Mouse (Mus musculus) megakaryocyte-erythroid progenitor cell, adult 5 weeks (primary cell): ENCODE measurements around the gene Gm8374. TPM values are rescaled to one million over a fixed set of nuclear protein-coding genes. Genes with fewer than 3 reads are reported as not detected.

Experiments used
- polyA plus RNA-seq: library from polyadenylated mRNA; stranded (reverse); fragments of >175 nt; gene quantifications from 2 replicates; pipeline ENCODE4 v1.2.3, GENCODE M21; 2012

Gm8374 gene
- polyA plus RNA-seq = not detected in 2 replicates

GRCm38 (mm10) chr14:7365034-7365433 is at the start of gene Gm8374:
Gene Gm8374 (minus strand): TSS chr14:7365134.

GRCm38 (mm10) chr14:7332295-7332694 is 32.6 kb downstream of the Gm8374 start, which contains the start of gene Gm5797:
Gene Gm5797 (minus strand): TSS chr14:7332395.

GRCm38 (mm10) chr14:7314661-7315060 is 50.3 kb downstream of the Gm8374 start, which contains the start of gene Gm3739:
Gene Gm3739 (minus strand): TSS chr14:7315049.

Other genes with a start within 250 kb of the Gm8374 start
- gene Gm6676, start 239.7 kb downstream of the Gm8374 start, polyA plus RNA-seq = not detected in 2 replicates
- gene Gm3512, start 190.6 kb downstream of the Gm8374 start, polyA plus RNA-seq = 0.14 TPM in 1 of 2 replicates, not detected in the other
- not detected in 2 replicates for gene Gm16434, start 170.6 kb downstream of the Gm8374 start, polyA plus RNA-seq
- not detected in 2 replicates for gene Gm3727, start 100.4 kb downstream of the Gm8374 start, polyA plus RNA-seq
- gene Gm3739, start 50.1 kb downstream of the Gm8374 start, polyA plus RNA-seq = 0.05 TPM in 1 of 2 replicates, not detected in the other
- gene Gm5797, start 32.7 kb downstream of the Gm8374 start, polyA plus RNA-seq = not detected in 2 replicates
- gene Gm3755, start 85.8 kb upstream of the Gm8374 start, polyA plus RNA-seq = 0.27 TPM in 1 of 2 replicates, not detected in the other
- not detected in 2 replicates for gene Gm3752, start 118.6 kb upstream of the Gm8374 start, polyA plus RNA-seq
- not detected in 2 replicates for gene Gm3558, start 203.4 kb upstream of the Gm8374 start, polyA plus RNA-seq
- not detected in 2 replicates for gene Gm10338, start 230.5 kb upstream of the Gm8374 start, polyA plus RNA-seq